Mouse (Mus musculus): Measurements from ENCODE around the gene Anxa5.

DNA sequence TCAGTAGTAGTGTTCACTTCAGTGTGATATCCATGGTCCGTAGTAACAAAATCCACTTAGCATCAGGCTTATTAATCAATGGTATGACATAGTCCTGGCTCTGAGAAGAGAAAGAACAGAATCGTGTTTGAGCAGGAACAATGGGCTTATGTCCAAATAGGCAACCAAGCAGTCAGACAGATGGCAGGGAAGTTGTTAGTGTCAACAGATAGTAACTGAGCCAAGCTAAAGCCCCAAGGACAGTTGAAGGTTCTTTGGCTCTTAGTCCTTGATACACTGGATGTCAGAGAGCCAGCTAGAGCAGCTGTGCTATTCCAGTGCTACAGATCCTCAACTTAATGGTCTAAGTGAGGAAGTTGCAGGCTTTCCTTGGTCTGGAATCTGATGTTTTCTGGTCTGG lies 69.4 kb downstream of the Anxa5 start:
- TF ChIP-seq CTCF (IDR thresholded peaks at IDR 0.05; ENCODE audit: low read depth, low read length), result no peak
- no peak for TF ChIP-seq EP300 (IDR thresholded peaks at IDR 0.05; ENCODE audit: insufficient read depth, low read depth, low read length)
